Mouse (Mus musculus): ENCODE data around the gene Otos. TPM values are rescaled to one million over a fixed set of nuclear protein-coding genes. Genes with fewer than 3 reads are reported as not detected.

The Otos gene
- polyA plus RNA-seq, 1 experiment from 2014 or later, result not detected

DNA sequence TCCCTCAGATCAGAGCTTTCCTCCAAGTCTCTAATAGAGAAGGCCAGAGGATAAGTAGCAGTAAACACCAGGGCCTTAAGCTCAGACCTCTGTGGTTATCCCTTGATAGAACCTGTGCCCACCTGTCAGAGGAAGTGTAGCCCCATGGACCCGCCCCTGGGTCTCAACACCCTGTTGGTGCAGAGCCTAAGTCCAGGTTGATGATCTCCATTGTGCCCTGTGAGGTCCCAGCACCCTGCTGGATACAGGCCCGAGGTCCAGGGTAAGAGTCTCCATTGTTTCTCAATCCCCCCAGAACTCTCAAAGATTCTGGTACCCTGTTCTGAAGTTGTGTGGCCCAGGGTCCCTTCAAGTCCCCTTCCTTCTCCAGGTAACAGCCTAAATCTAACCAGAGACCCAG, 2.5 kb downstream of the Otos start:
- Histone ChIP-seq H3K4me2 (no peak overlapping the region), H3K27ac (ENCODE audit: poor library complexity, severe bottlenecking) (no peak overlapping the region), H3K9me3 (replicated peaks) (no peaks in the 10 kb centered on the region), H3K4me1 (replicated peaks) (peaks cover 8% of the 10 kb centered on the region), H3K4me3 (no peak overlapping the region), H3K27me3 (replicated peaks) (peaks cover 40% of the 10 kb centered on the region), H3K36me3 (no peaks in the 10 kb centered on the region), H3K9ac (no peak overlapping the region)
- WGBS, result 44% methylated on average over 2 of the region's 2 CpGs
- no peak for ATAC-seq (ENCODE audit: insufficient number of reproducible peaks, low FRiP score)

DNA sequence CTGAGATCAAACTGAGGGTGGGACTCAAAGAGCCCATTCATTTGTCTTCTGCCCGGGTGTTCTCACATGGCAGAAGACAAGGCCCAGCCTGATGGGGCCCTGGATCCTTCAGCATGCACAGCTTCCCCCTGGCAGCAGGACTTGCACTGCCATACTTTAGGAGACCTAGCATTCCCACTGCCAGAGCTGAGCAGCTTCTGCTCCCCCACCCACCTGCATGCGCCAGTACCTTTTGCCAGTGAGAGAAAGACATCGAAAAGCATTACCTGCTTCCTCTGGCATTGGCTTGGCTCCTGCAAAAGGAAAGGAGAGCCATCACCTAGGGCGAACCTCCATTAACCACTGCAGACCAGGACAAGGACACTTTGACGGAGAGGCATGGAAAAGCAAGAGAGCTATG, 3.7 kb downstream of the Otos start:
- Histone ChIP-seq H3K4me3 (no peak overlapping the region), H3K4me1 (replicated peaks) (peaks cover 20% of the 10 kb centered on the region), H3K36me3 (no peaks in the 10 kb centered on the region), H3K9ac (no peak overlapping the region), H3K27ac (ENCODE audit: poor library complexity, severe bottlenecking) (no peak overlapping the region), H3K9me3 (replicated peaks) (no peaks in the 10 kb centered on the region), H3K4me2 (no peak overlapping the region), H3K27me3 (replicated peaks) (peaks cover 32% of the 10 kb centered on the region)
- 74% methylated on average over 5 of the region's 5 CpGs for WGBS
- ATAC-seq (ENCODE audit: insufficient number of reproducible peaks, low FRiP score), result no peak

DNA sequence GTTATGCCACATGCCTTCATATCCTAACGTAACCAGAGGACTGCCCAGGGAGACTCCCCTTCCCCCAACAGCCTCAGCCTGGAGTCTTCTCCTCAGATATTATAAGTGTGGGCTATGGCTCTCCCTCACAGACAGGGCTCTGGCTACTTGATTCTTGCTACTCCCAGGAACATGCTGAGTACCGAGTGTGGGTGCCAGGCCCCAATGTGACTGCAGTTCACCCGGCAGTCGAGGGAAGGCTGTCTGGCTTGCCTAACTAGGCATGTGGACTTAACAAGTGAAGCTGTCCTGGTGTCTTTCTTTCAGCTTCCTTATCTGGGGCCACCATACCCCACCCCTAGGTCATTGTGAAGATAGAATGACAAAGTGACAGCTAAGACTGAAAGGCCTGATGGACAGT, 5.0 kb downstream of the Otos start:
- WGBS, result 61% methylated on average over 4 of the region's 4 CpGs
- Histone ChIP-seq H3K4me2 (no peak overlapping the region), H3K36me3 (peaks cover 10% of the 10 kb centered on the region; the same call in 1 of the 2 replicates), H3K4me3 (no peak overlapping the region), H3K4me1 (replicated peaks) (peaks cover 21% of the 10 kb centered on the region), H3K27ac (ENCODE audit: poor library complexity, severe bottlenecking) (no peak overlapping the region), H3K27me3 (replicated peaks) (peaks cover 24% of the 10 kb centered on the region), H3K9me3 (replicated peaks) (no peaks in the 10 kb centered on the region), H3K9ac (no peak overlapping the region)
- no peak for ATAC-seq (ENCODE audit: insufficient number of reproducible peaks, low FRiP score)

DNA sequence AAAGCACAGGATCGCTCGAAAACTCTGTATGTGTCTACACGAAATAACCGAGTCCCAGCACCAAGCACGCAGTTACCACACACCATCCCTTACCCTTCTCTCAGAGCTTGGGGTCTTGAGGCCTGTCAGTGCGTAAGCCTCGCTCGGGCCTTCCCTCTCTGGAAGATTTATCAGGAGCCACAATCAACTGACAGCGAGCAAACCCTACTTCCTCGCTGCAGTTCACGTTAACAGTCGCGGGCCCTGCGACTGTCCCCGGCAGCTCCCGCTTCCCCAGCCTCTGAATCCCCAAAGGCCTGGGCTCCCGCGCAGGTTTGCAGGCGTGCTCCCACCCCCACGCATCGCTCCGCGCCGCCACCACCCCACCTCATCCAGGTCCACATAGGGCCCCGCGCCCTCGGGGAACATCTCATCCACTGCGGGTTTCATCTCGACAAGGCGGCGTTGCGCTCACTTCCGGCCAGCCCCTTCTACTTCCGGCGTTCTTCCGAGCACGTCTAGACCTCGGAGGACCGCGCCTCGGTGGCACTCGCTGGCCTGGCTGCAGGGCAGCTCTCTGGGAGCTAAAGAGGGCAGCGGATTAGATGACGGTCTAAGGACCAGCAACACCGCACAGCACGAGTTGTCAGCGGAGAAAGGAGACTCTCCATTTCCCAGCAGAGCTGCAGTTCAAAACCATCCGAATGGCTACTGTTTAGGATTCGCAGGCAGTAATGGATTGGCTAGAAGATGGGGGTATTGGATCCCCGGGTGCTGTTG, 6.9 kb downstream of the Otos start, which contains the start of gene Cops9:
TSS of gene Cops9 (minus strand) at position 472 of the 759 bp plus-strand sequence.
- WGBS, result 2% methylated on average over 50 of the region's 50 CpGs
- Histone ChIP-seq H3K4me3 (peak within 1 kb of the TSS; percentile 97), H3K27me3 (replicated peaks) (peaks cover 17% of the 10 kb centered on the region; the same call in 1 of the 2 replicates), H3K9me3 (replicated peaks) (no peaks in the 10 kb centered on the region), H3K9ac (peak within 1 kb of the TSS; percentile 93), H3K36me3 (peaks cover 30% of the 10 kb centered on the region), H3K4me2 (peak within 1 kb of the TSS; percentile 98), H3K27ac (ENCODE audit: poor library complexity, severe bottlenecking) (peak within 1 kb of the TSS; percentile 64; the same call in 1 of the 2 replicates), H3K4me1 (replicated peaks) (peaks cover 21% of the 10 kb centered on the region)
- peak; percentile 88 for ATAC-seq (ENCODE audit: insufficient number of reproducible peaks, low FRiP score)

DNA sequence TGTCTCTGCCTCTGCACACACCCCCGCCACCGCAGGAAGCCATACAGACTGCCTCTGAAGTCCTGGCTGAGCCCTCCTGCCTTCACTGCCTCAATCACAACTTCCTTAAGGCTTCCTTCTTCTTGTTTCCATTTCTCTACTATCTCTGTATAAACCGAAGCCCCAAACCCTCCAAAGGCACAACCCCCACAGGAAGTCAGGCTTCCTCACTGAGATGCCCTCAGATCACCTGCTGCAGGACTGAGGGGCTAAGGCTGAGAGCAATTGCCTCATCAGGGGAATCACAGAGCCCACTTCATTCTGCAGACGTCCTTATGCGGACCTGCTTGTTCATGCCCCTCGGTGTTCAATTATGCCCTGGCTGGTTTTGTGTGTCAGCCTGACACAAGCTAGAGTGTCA, 8.2 kb downstream of the Otos start:
- H3K27ac ChIP-seq (ENCODE audit: poor library complexity, severe bottlenecking), result no peak overlapping the region
- H3K27me3 ChIP-seq (replicated peaks), result peaks cover 11% of the 10 kb centered on the region; the same call in 1 of the 2 replicates
- H3K9me3 ChIP-seq (replicated peaks), result no peaks in the 10 kb centered on the region
- H3K9ac ChIP-seq, result no peak overlapping the region; the same call in 1 of the 2 replicates
- H3K4me1 ChIP-seq (replicated peaks), result peaks cover 21% of the 10 kb centered on the region
- H3K36me3 ChIP-seq, result peaks cover 40% of the 10 kb centered on the region
- peak overlapping the region; percentile 97 for H3K4me3 ChIP-seq
- peak overlapping the region; percentile 98 for H3K4me2 ChIP-seq
- 70% methylated on average over 6 of the region's 6 CpGs for WGBS
- ATAC-seq (ENCODE audit: insufficient number of reproducible peaks, low FRiP score), result no peak

DNA sequence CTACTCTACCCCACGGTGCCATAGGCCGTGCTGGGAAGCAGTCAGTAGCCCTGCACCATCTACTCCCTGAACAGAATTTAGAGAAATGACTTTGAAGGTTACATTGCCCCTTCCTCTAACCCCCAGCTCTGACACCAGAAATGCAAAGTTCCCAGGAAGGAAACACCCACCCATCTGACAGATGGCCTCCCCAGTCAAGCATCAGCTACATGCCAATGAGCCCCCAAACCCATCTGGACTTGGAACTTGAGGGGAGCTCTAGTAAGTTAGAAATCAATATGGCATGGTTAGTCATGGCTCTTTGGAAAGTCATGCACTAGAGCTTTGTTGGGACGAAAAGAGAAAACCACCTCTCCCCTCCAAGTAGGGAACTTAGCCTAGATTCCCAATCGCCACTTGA, 9.9 kb downstream of the Otos start:
- H3K27me3 ChIP-seq (replicated peaks), result no peaks in the 10 kb centered on the region
- no peak overlapping the region for H3K4me3 ChIP-seq
- H3K36me3 ChIP-seq, result peaks cover 40% of the 10 kb centered on the region
- peaks cover 25% of the 10 kb centered on the region for H3K4me1 ChIP-seq (replicated peaks)
- H3K9ac ChIP-seq, result no peak overlapping the region
- H3K27ac ChIP-seq (ENCODE audit: poor library complexity, severe bottlenecking), result no peak overlapping the region
- ATAC-seq (ENCODE audit: insufficient number of reproducible peaks, low FRiP score), result no peak
- 92% methylated on average over 4 of the region's 4 CpGs for WGBS
- no peaks in the 10 kb centered on the region for H3K9me3 ChIP-seq (replicated peaks)
- H3K4me2 ChIP-seq, result no peak overlapping the region

DNA sequence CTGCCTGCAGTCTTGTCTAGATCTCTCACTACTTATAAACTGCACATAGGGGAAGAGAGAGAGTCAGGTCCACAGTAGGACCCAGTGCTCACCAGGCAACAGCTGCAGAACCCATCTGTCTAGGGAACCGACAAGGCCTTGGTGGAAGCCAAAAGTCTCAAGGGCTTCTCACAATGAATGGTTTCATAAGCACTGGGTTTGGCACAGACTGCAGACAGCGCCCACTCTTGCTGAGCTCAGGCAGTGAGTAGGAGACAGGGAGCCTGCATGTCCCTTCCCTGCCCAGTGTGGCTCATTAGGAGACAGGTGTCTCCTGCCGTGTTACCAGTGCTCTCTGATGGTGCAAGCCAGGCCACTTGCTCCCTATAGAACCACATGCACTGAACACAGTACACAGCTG, 10.5 kb downstream of the Otos start:
- Histone ChIP-seq H3K9ac (no peak overlapping the region), H3K4me3 (no peak overlapping the region), H3K27ac (ENCODE audit: poor library complexity, severe bottlenecking) (no peak overlapping the region), H3K27me3 (replicated peaks) (no peaks in the 10 kb centered on the region), H3K4me2 (no peak overlapping the region), H3K4me1 (replicated peaks) (peaks cover 25% of the 10 kb centered on the region), H3K9me3 (replicated peaks) (no peaks in the 10 kb centered on the region), H3K36me3 (peaks cover 40% of the 10 kb centered on the region)
- ATAC-seq (ENCODE audit: insufficient number of reproducible peaks, low FRiP score), result no peak
- WGBS, result 88% methylated on average over 3 of the region's 3 CpGs

DNA sequence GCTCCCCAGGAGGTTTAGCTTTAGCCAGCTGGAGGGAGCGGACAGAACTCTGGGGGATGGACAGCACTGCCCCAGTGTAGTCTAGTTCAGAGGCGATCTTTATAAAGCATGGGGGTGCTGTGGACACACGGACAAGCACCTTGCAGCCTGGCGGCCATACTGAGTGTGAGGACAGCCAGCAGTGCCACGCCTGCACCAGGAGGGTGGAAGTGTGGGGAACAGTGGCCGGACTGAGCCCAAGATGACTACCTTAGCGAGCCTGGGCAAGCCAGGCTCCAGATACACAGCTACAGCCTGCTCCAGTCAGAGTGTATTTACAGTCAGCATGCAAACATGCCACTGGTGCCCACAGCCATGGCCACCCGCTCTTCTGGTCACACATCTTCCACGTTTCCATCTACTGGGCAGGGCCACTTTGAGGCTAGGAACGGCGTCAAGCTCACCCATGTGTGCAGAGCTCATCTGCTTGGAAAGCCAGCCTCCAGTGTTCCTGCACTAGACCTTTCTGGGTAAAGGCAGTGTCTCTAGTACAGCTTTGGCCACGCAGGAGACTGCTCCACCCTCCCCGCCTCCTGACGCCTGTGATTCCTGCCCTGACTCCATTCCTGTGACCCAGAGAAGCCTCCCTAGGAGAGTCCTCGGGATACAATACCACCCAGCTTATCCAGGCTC, 11.0 kb downstream of the Otos start:
- Histone ChIP-seq H3K4me1 (replicated peaks) (peaks cover 25% of the 10 kb centered on the region), H3K9me3 (replicated peaks) (no peaks in the 10 kb centered on the region), H3K4me3 (no peak overlapping the region), H3K27me3 (replicated peaks) (no peaks in the 10 kb centered on the region), H3K27ac (ENCODE audit: poor library complexity, severe bottlenecking) (no peak overlapping the region), H3K4me2 (no peak overlapping the region), H3K9ac (no peak overlapping the region), H3K36me3 (peaks cover 40% of the 10 kb centered on the region)
- no peak for ATAC-seq (ENCODE audit: insufficient number of reproducible peaks, low FRiP score)
- WGBS, result 91% methylated on average over 15 of the region's 15 CpGs

DNA sequence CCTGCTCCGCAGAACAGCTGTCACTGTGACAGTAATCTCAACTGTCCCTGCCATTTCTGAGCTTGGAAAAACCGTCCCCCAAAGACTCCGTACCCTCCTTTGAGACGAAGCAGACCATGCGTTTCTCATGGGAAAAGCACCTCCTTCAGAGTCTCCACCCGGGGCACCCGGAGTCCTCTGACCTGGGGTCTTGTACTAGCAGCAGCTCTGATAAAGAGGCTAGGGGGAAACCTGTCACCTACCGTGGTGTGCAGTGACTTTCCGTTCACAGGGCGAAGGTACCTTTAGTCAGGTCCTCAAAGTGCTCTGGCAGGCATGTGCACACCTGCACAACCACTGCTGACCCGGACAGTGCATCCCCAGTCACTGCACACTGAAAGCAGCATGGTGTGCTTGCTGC, 12.0 kb downstream of the Otos start:
- no peak for ATAC-seq (ENCODE audit: insufficient number of reproducible peaks, low FRiP score)
- no peak overlapping the region for H3K9ac ChIP-seq
- H3K36me3 ChIP-seq, result peaks cover 40% of the 10 kb centered on the region
- no peaks in the 10 kb centered on the region for H3K27me3 ChIP-seq (replicated peaks)
- no peak overlapping the region for H3K4me3 ChIP-seq
- no peak overlapping the region for H3K27ac ChIP-seq (ENCODE audit: poor library complexity, severe bottlenecking)
- H3K9me3 ChIP-seq (replicated peaks), result no peaks in the 10 kb centered on the region
- H3K4me1 ChIP-seq (replicated peaks), result peaks cover 19% of the 10 kb centered on the region
- no peak overlapping the region for H3K4me2 ChIP-seq
- WGBS, result 93% methylated on average over 11 of the region's 11 CpGs

DNA sequence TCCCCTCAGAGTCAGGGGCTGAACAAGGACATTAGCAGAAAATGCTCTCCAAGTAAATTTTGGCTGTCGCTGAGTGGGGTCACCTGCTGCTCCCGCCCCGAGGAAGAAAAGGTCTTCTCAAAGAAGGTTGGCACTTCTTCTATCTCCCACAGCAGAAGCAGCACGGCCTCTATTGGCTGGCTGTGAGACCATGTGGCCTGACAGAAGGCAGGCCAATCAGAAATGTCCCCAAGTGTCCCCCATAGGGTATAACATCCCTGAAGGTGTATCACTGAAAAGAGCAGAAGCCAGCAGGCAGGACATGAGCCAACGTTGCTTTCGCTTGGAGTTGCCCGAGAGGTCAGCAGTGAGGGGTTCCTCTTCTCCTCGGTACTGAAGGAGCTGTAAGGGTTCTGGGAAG, 12.6 kb downstream of the Otos start:
- no peak for ATAC-seq (ENCODE audit: insufficient number of reproducible peaks, low FRiP score)
- H3K4me1 ChIP-seq (replicated peaks), result peaks cover 17% of the 10 kb centered on the region
- no peaks in the 10 kb centered on the region for H3K9me3 ChIP-seq (replicated peaks)
- H3K4me3 ChIP-seq, result no peak overlapping the region
- WGBS, result 84% methylated on average over 8 of the region's 8 CpGs
- peaks cover 40% of the 10 kb centered on the region for H3K36me3 ChIP-seq
- H3K4me2 ChIP-seq, result no peak overlapping the region
- no peak overlapping the region for H3K9ac ChIP-seq
- no peaks in the 10 kb centered on the region for H3K27me3 ChIP-seq (replicated peaks)
- no peak overlapping the region for H3K27ac ChIP-seq (ENCODE audit: poor library complexity, severe bottlenecking)

DNA sequence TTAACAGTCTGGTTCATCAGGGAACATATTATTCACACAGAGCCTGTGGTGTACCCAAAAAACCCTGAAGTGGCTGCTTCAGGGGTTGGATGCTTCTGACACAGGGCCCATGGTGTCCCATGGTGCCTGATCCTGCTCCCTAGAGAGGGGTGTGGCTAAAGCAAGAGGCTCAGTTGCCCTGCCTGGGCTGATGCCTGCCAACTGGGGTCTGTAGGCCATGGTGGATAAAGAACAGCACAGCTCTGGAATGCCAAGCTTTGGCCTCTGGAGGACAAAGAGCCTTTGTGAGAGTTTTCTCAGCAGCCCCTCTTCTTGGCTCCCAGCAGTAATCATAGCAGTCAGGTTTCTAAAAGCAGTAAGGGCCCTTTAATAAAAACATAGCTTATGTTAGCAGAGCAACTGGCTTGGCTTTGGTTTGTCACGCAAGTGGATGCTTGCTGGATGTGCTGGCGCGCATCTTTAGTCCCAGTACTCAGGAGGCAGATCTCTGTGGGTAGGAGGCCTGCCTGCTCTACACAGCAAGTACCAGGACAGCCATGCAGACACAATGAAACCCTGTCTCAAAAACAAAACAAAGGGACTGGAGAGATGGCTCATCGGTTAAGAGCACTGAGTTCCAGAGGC, 13.6 kb downstream of the Otos start:
- H3K9ac ChIP-seq, result no peak overlapping the region
- no peak for ATAC-seq (ENCODE audit: insufficient number of reproducible peaks, low FRiP score)
- H3K4me3 ChIP-seq, result no peak overlapping the region
- H3K27ac ChIP-seq (ENCODE audit: poor library complexity, severe bottlenecking), result no peak overlapping the region
- no peaks in the 10 kb centered on the region for H3K9me3 ChIP-seq (replicated peaks)
- H3K4me1 ChIP-seq (replicated peaks), result peaks cover 7% of the 10 kb centered on the region
- H3K4me2 ChIP-seq, result no peak overlapping the region
- peaks cover 40% of the 10 kb centered on the region for H3K36me3 ChIP-seq
- no peaks in the 10 kb centered on the region for H3K27me3 ChIP-seq (replicated peaks)
- WGBS, result 77% methylated on average over 4 of the region's 4 CpGs

Data from heart, embryonic 12.5 days (tissue).